Mouse (Mus musculus): ENCODE results near the gene Urah. TPM values are rescaled to one million over a fixed set of nuclear protein-coding genes. Genes with fewer than 3 reads are reported as not detected.

The Urah gene
- polyA plus RNA-seq, 1 experiment: not detected

DNA sequence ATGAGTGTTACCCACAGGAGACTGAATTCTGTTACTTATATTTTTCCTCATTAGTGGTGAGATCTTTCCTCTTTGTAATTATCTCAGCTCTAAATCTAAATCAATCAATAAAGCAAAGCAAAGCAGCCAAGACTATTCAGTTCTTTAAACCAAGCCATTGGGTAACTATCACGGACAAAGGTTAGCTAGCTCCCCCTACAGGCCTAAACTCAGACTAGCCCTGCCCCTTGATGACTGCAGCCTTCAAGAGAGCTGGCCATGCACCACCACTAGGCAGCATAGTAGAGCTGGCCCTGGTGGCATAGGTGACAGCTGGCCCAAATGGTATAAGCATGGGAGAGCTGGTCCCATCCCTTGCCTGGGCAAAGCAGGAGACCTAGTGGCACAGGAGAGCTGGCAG is 29.1 kb upstream of the Urah start:
- Histone ChIP-seq H3K4me1 (ENCODE audit: control insufficient read depth, insufficient read depth, low read length) (no peaks in the 10 kb centered on the region), H3K36me3 (ENCODE audit: control insufficient read depth, insufficient read depth, low read length) (no peaks in the 10 kb centered on the region), H3K4me3 (ENCODE audit: control insufficient read depth, low read depth, low read length) (no peak overlapping the region), H3K27ac (ENCODE audit: control insufficient read depth, insufficient read depth, low read depth, low read length) (no peak overlapping the region), H3K27me3 (ENCODE audit: control insufficient read depth, insufficient read depth, low read length) (no peaks in the 10 kb centered on the region)
- TF ChIP-seq CTCF (IDR thresholded peaks at IDR 0.05; ENCODE audit: control insufficient read depth, insufficient read depth, insufficient replicate concordance, low read depth, low read length): peak; percentile 56; the same call in 1 of the 2 replicates
- no peak for TF ChIP-seq POLR2A (IDR thresholded peaks at IDR 0.05; ENCODE audit: control insufficient read depth, low read depth, low read length)

DNA sequence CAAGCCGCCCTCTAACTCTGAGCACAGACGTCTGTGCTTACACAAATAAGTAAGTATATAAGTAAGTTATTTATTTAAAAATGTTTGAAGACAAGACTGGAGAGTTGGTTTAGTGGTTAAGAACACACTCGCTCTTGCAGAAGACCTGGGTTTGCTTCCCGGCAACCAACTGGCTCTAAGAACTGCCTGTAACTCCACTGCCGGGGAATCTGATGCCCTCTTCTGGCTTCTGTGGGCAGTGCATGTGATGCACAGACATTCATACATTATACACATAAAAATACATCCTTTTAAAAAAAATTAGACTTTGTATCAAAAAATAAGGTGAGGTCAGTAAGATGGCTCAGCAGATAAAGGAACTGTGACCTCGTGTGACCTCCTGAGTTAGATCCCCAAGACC is 24.3 kb upstream of the Urah start:
- H3K4me1 ChIP-seq (ENCODE audit: control insufficient read depth, insufficient read depth, low read length): no peaks in the 10 kb centered on the region
- H3K27me3 ChIP-seq (ENCODE audit: control insufficient read depth, insufficient read depth, low read length): no peaks in the 10 kb centered on the region
- no peak overlapping the region for H3K4me3 ChIP-seq (ENCODE audit: control insufficient read depth, low read depth, low read length)
- no peak for TF ChIP-seq POLR2A (IDR thresholded peaks at IDR 0.05; ENCODE audit: control insufficient read depth, low read depth, low read length)
- TF ChIP-seq CTCF (IDR thresholded peaks at IDR 0.05; ENCODE audit: control insufficient read depth, insufficient read depth, insufficient replicate concordance, low read depth, low read length): 0 out of 2 replicates have a peak, but pooled peaks have one; percentile 4
- no peak overlapping the region for H3K27ac ChIP-seq (ENCODE audit: control insufficient read depth, insufficient read depth, low read depth, low read length)
- no peaks in the 10 kb centered on the region for H3K36me3 ChIP-seq (ENCODE audit: control insufficient read depth, insufficient read depth, low read length)

DNA sequence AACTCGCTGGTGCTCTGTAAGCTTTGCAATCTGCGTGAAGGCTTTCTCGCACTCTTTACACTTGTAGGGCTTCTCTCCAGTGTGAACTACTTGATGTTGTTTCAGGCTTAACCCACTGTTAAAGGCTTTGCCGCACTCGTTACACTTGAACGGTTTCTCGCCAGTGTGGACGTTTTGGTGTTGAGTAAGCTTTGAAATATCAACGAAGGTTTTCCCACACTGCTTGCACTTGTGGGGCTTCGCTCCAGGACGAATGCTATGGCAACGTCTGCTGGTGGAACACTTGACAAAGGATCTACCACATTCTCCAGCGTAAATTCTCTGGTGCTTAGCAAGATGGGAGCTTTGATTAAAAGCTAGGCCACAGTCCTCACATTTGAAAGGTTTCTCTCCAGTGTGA is 23.1 kb upstream of the Urah start:
- Histone ChIP-seq H3K27ac (ENCODE audit: control insufficient read depth, insufficient read depth, low read depth, low read length) (no peak overlapping the region), H3K4me3 (ENCODE audit: control insufficient read depth, low read depth, low read length) (no peak overlapping the region), H3K36me3 (ENCODE audit: control insufficient read depth, insufficient read depth, low read length) (no peaks in the 10 kb centered on the region), H3K4me1 (ENCODE audit: control insufficient read depth, insufficient read depth, low read length) (no peaks in the 10 kb centered on the region), H3K27me3 (ENCODE audit: control insufficient read depth, insufficient read depth, low read length) (no peaks in the 10 kb centered on the region)
- TF ChIP-seq POLR2A (IDR thresholded peaks at IDR 0.05; ENCODE audit: control insufficient read depth, low read depth, low read length) (no peak), CTCF (IDR thresholded peaks at IDR 0.05; ENCODE audit: control insufficient read depth, insufficient read depth, insufficient replicate concordance, low read depth, low read length) (no peak)

DNA sequence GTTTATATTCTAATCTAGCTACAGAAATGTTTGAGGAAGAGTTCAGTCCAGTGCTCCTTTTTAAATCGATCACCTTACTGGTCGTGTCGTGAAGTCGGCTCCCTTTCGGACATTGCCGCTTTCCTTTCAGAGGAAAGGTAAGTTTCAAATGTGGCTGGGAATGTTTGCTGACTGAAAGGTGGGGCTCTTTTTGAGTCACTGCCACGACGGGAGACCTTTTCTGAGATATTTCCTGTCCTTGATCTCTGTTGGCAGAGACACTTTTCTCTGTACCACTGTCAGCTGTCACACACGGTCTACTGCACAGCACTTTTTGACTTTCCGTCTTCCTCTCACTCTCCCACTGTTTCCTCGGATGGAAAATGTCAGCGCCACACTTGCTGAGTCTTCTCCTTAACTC is 22.0 kb upstream of the Urah start:
- Histone ChIP-seq H3K4me1 (ENCODE audit: control insufficient read depth, insufficient read depth, low read length) (no peaks in the 10 kb centered on the region), H3K27me3 (ENCODE audit: control insufficient read depth, insufficient read depth, low read length) (no peaks in the 10 kb centered on the region), H3K27ac (ENCODE audit: control insufficient read depth, insufficient read depth, low read depth, low read length) (no peak overlapping the region), H3K4me3 (ENCODE audit: control insufficient read depth, low read depth, low read length) (no peak overlapping the region), H3K36me3 (ENCODE audit: control insufficient read depth, insufficient read depth, low read length) (no peaks in the 10 kb centered on the region)
- TF ChIP-seq CTCF (IDR thresholded peaks at IDR 0.05; ENCODE audit: control insufficient read depth, insufficient read depth, insufficient replicate concordance, low read depth, low read length) (no peak), POLR2A (IDR thresholded peaks at IDR 0.05; ENCODE audit: control insufficient read depth, low read depth, low read length) (no peak)

DNA sequence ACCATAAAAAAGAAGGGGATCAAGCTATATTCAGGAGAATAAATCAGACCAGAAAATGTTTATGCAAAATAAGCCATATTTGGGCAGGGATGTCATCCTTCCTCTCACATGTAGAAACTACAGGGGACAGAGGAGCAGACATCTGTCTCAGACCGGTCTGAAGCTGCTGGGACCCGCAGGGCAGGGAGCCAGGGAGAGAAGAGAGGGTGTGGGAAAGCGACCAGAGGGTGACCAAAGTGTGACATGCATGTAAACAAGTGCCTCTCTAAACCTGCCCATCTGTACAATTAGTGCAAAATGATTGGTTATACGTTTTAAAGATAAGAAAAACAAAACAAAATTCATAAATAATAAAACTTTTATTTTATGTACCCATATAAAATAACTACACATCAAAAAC is 14.6 kb upstream of the Urah start:
- no peak overlapping the region for H3K4me3 ChIP-seq (ENCODE audit: control insufficient read depth, low read depth, low read length)
- no peaks in the 10 kb centered on the region for H3K36me3 ChIP-seq (ENCODE audit: control insufficient read depth, insufficient read depth, low read length)
- H3K4me1 ChIP-seq (ENCODE audit: control insufficient read depth, insufficient read depth, low read length): peaks cover 7% of the 10 kb centered on the region
- TF ChIP-seq POLR2A (IDR thresholded peaks at IDR 0.05; ENCODE audit: control insufficient read depth, low read depth, low read length): no peak
- TF ChIP-seq CTCF (IDR thresholded peaks at IDR 0.05; ENCODE audit: control insufficient read depth, insufficient read depth, insufficient replicate concordance, low read depth, low read length): no peak
- no peaks in the 10 kb centered on the region for H3K27me3 ChIP-seq (ENCODE audit: control insufficient read depth, insufficient read depth, low read length)
- no peak overlapping the region for H3K27ac ChIP-seq (ENCODE audit: control insufficient read depth, insufficient read depth, low read depth, low read length)

DNA sequence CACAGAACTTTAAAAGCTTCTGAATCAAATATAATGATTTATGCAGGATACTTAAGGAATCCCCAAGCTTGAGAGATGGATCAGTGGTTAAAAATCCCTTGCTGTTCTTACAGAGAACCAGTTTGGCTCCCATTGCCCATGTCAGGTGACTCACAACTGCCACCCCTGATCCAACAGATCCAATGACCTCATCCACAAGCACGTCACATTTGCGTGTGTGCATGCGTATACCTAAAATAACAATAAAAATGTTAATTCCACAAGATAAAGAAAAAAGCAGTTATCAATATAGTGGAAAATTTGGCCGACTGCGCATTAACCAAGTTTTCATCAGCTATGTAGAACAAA is 13.5 kb upstream of the Urah start:
- TF ChIP-seq POLR2A (IDR thresholded peaks at IDR 0.05; ENCODE audit: control insufficient read depth, low read depth, low read length) (no peak), CTCF (IDR thresholded peaks at IDR 0.05; ENCODE audit: control insufficient read depth, insufficient read depth, insufficient replicate concordance, low read depth, low read length) (no peak)
- H3K27ac ChIP-seq (ENCODE audit: control insufficient read depth, insufficient read depth, low read depth, low read length): no peak overlapping the region
- peak overlapping the region; percentile 76 for H3K4me3 ChIP-seq (ENCODE audit: control insufficient read depth, low read depth, low read length)
- H3K27me3 ChIP-seq (ENCODE audit: control insufficient read depth, insufficient read depth, low read length): no peaks in the 10 kb centered on the region
- peaks cover 7% of the 10 kb centered on the region for H3K4me1 ChIP-seq (ENCODE audit: control insufficient read depth, insufficient read depth, low read length)
- H3K36me3 ChIP-seq (ENCODE audit: control insufficient read depth, insufficient read depth, low read length): no peaks in the 10 kb centered on the region

DNA sequence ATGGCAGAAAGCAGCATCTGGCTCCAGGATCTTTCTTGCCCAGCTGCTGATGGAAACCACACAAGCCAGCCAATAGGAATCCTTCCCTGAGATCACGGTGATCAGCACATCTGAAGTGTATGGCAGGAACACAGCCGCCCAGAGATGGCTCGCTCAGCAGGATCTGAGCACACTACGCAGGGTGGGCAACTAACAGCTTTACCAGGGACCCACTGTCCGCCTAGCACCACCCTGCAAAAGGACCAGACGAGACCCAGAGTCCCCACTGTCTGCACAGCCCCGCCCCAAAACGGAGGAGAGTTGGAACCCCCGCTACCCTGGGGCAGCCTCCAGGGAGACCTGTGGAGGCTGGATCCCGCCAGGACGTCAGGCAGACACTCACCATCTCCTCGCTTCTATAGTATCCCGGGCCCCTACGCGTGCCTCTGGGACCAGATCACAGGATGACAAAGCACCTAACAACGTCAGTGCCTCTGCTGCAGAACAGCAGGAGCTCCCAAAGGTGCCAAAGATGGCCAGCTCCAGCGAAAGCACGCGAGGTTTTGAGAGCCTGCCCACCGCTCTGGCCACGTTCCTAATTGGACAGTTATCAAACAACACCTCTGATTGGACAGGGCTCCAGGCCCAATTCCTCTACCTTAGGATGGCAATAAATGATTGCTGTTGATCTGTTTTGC is 13.0 kb upstream of the Urah start, which contains the start of gene Zfp941:
Gene Zfp941, minus strand, starts transcription at position 526 of the 677 bp plus-strand sequence.
- H3K4me3 ChIP-seq (ENCODE audit: control insufficient read depth, low read depth, low read length): peak within 1 kb of the TSS; percentile 76
- H3K36me3 ChIP-seq (ENCODE audit: control insufficient read depth, insufficient read depth, low read length): no peaks in the 10 kb centered on the region
- H3K27ac ChIP-seq (ENCODE audit: control insufficient read depth, insufficient read depth, low read depth, low read length): no peak within 1 kb of the TSS
- TF ChIP-seq CTCF (IDR thresholded peaks at IDR 0.05; ENCODE audit: control insufficient read depth, insufficient read depth, insufficient replicate concordance, low read depth, low read length) (no peak), POLR2A (IDR thresholded peaks at IDR 0.05; ENCODE audit: control insufficient read depth, low read depth, low read length) (no peak)
- no peaks in the 10 kb centered on the region for H3K27me3 ChIP-seq (ENCODE audit: control insufficient read depth, insufficient read depth, low read length)
- peaks cover 7% of the 10 kb centered on the region for H3K4me1 ChIP-seq (ENCODE audit: control insufficient read depth, insufficient read depth, low read length)
